Mouse (Mus musculus) megakaryocyte, embryonic 14.5 days (primary cell): ENCODE results near the gene Atg16l2. TPM values are rescaled to one million over a fixed set of nuclear protein-coding genes. Genes with fewer than 3 reads are reported as not detected.

ENCODE experiments used
- H3K27me3 ChIP-seq: replicated peaks from 2 replicates; pipeline ENCODE3; 2012; ENCODE audit warnings: inconsistent platforms
- H3K36me3 ChIP-seq: replicated peaks from 2 replicates; pipeline ENCODE3; 2012; ENCODE audit warnings: low read length, inconsistent platforms, mixed read lengths
- H3K4me1 ChIP-seq: 2 replicates; pipeline ENCODE4 v1.6.1; 2012; ENCODE audit warnings: inconsistent platforms
- H3K4me3 ChIP-seq: replicated peaks from 2 replicates; pipeline ENCODE3; 2012; ENCODE audit warnings: moderate library complexity, mild to moderate bottlenecking, inconsistent platforms
- H3K9me3 ChIP-seq: 2 replicates; pipeline ENCODE4 v1.6.1; 2012; ENCODE audit warnings: inconsistent platforms
- FLI1 ChIP-seq: IDR thresholded peaks from 2 replicates; pipeline ENCODE4 v1.6.1; 2012; ENCODE audit warnings: low read length, inconsistent platforms, mixed read lengths
- GATA1 ChIP-seq: IDR thresholded peaks from 3 replicates; pipeline ENCODE4 v1.6.1; 2012; ENCODE audit warnings: mixed read lengths, low read length, inconsistent platforms, borderline replicate concordance
- polyA plus RNA-seq: library from polyadenylated mRNA; stranded (reverse); fragments of >175 nt; gene quantifications from 2 replicates; pipeline ENCODE4 v1.2.3, GENCODE M21; 2012; ENCODE audit warnings: low replicate concordance; ENCODE audit not compliant: insufficient read depth

Atg16l2 gene
- polyA plus RNA-seq, 1 experiment: 7.8 TPM

GRCm38 (mm10) chr7:101311061-101311460, 9.0 kb upstream of the Atg16l2 start:
- no peaks in the 10 kb centered on the region for H3K9me3 ChIP-seq
- no peaks in the 10 kb centered on the region for H3K36me3 ChIP-seq
- TF ChIP-seq FLI1 (no peak), GATA1 (no peak)
- H3K4me1 ChIP-seq: peaks cover 73% of the 10 kb centered on the region
- H3K27me3 ChIP-seq: no peaks in the 10 kb centered on the region
- peak overlapping the region; percentile 94 for H3K4me3 ChIP-seq

GRCm38 (mm10) chr7:101310327-101311028, 8.4 kb upstream of the Atg16l2 start:
- no peaks in the 10 kb centered on the region for H3K27me3 ChIP-seq
- peaks cover 67% of the 10 kb centered on the region for H3K4me1 ChIP-seq
- peak overlapping the region; percentile 94 for H3K4me3 ChIP-seq
- no peak for TF ChIP-seq GATA1
- no peak for TF ChIP-seq FLI1
- no peaks in the 10 kb centered on the region for H3K36me3 ChIP-seq
- no peaks in the 10 kb centered on the region for H3K9me3 ChIP-seq

DNA sequence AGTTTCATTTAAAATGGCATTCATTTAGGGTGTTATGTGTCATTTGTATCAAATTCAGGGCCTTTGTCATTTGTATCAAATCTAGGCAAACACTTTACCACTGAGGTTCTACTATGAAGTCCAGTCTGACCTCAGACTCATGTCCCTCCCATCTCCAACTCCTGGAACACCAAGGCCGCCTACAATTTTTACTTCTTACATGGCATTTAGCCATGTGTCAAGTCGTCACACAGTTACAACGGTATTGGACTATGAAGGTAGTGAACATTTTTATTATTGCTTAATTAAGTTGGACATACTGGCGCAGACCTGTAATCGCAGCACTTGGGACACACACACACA, 7.9 kb upstream of the Atg16l2 start:
- no peaks in the 10 kb centered on the region for H3K36me3 ChIP-seq
- no peaks in the 10 kb centered on the region for H3K27me3 ChIP-seq
- H3K4me1 ChIP-seq: peaks cover 62% of the 10 kb centered on the region
- no peaks in the 10 kb centered on the region for H3K9me3 ChIP-seq
- peak overlapping the region; percentile 94 for H3K4me3 ChIP-seq
- TF ChIP-seq GATA1 (no peak), FLI1 (no peak)

DNA sequence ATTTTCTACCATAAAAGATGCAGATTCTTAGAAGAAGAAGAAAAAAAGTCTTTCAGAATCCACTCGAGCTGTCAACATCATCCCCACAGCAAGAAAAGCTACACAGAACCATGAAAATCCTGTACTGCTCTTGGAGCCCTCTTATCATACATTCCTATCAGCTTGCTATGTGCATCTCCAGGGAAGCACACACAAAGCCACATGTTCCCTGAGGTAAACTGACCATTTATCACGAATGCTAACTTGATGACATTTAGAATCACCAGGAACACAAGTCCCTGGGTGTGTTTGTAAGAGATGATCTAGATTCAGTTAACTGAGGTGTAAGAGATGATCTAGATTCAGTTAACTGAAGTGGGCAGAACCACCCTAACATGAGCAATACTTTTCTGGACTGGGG, 4.8 kb upstream of the Atg16l2 start:
- no peaks in the 10 kb centered on the region for H3K27me3 ChIP-seq
- TF ChIP-seq FLI1: no peak
- H3K4me3 ChIP-seq: no peak overlapping the region
- no peaks in the 10 kb centered on the region for H3K36me3 ChIP-seq
- no peaks in the 10 kb centered on the region for H3K9me3 ChIP-seq
- peaks cover 56% of the 10 kb centered on the region for H3K4me1 ChIP-seq

- H3K4me3 ChIP-seq: peak overlapping the region; percentile 95
- TF ChIP-seq GATA1 (no peak), FLI1 (no peak)
- peaks cover 13% of the 10 kb centered on the region for H3K36me3 ChIP-seq
- peaks cover 53% of the 10 kb centered on the region for H3K4me1 ChIP-seq
- H3K27me3 ChIP-seq: peaks cover 5% of the 10 kb centered on the region
- H3K9me3 ChIP-seq: no peaks in the 10 kb centered on the region
Measured at GRCm38 (mm10) chr7:101302691-101303090, 640 bp upstream of the Atg16l2 start.

DNA sequence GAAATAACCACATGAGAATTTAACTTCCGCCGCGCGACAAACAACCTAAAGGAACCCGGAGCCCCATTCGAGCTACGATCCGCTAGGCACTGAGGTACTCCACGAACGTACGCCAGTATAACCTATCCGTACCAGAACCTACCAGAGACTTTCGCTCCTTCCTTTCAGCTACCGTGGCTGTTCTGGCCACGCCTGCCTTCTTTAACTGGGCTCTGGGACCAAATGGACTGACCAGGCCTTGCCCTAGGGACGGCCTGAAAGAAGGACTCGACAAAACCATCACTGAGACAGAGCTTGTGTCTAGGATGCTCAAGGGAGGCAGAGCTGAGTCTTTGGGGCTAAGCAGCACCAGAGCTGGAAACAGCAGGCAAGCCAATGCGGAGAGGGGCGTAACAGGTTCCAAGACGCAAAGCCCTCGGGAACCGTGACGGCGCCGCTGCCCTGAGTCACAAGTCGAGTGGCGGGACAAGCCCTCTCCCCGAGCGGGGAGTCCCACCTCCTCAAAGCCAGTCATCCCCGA, 630 bp downstream of the Atg16l2 start:
- TF ChIP-seq FLI1 (no peak), GATA1 (no peak)
- Histone ChIP-seq H3K36me3 (peaks cover 24% of the 10 kb centered on the region), H3K4me3 (peak overlapping the region; percentile 95), H3K27me3 (peaks cover 5% of the 10 kb centered on the region), H3K4me1 (peaks cover 46% of the 10 kb centered on the region), H3K9me3 (no peaks in the 10 kb centered on the region)

GRCm38 (mm10) chr7:101298375-101298774, 3.7 kb downstream of the Atg16l2 start:
- Histone ChIP-seq H3K9me3 (no peaks in the 10 kb centered on the region), H3K27me3 (peaks cover 5% of the 10 kb centered on the region), H3K4me1 (peaks cover 45% of the 10 kb centered on the region), H3K4me3 (no peak overlapping the region), H3K36me3 (peaks cover 49% of the 10 kb centered on the region)
- TF ChIP-seq GATA1: no peak
- no peak for TF ChIP-seq FLI1

DNA sequence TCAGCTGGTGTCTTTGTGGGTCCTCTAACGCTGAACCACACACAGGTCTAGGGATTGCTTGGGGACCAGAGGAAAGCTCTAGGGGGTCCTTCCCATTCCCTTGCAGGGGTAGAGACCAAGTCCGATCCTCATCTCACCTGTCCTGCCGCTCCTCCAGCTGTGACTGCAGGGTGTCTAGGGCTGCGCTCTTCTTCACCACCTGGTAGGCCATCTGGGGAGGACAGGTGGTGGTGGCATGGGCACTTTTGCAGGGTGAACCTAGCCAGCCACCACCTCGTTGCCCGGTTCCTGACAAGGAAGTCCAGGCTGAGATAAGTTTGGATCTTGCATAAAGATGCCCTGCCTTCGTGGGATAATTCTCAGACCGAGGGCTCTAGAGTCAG, 5.0 kb downstream of the Atg16l2 start:
- peaks cover 59% of the 10 kb centered on the region for H3K36me3 ChIP-seq
- H3K9me3 ChIP-seq: no peaks in the 10 kb centered on the region
- no peak overlapping the region for H3K4me3 ChIP-seq
- no peak for TF ChIP-seq FLI1
- peaks cover 34% of the 10 kb centered on the region for H3K4me1 ChIP-seq
- H3K27me3 ChIP-seq: peaks cover 5% of the 10 kb centered on the region

DNA sequence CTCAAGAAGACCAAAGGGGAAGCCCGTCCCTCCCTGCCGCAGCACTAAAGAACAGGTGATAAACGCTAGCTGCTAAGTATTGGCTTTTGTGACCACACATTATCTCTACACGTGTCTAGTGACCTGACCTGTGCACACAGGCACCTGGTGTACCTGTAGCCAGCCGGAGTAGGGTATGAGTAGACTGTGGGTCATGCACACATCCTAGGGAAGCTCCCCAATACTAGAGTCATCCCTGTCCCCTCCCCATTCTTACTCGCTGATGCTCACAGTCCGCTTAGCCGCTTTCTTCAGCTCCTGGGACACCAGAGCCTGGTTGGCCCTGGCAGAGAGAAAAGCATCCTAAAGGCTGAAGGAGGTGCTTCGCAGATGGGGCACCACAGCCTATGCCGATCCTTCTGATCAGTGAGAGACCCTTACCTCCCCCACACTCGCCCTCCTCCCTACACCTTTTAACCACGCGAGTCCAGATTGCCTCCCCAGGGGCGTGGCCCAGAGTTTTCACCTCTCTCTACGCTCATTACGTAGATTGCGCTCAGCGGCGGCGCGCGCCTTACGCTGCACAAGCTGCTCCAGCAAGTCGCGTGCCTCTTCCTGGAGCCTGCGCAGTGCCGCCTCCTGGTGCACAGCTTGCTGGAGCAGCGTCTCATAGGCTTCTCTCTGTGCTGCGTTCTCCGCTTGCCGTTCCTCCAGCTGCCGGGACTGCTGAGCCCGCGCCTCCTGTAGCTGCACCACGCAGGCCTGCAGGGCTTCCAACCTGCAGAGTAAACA, 5.6 kb downstream of the Atg16l2 start:
- no peak overlapping the region for H3K4me3 ChIP-seq

GRCm38 (mm10) chr7:101295438-101295837, 6.6 kb downstream of the Atg16l2 start:
- H3K36me3 ChIP-seq: peaks cover 75% of the 10 kb centered on the region
- TF ChIP-seq GATA1: no peak
- no peaks in the 10 kb centered on the region for H3K9me3 ChIP-seq
- H3K27me3 ChIP-seq: peaks cover 5% of the 10 kb centered on the region
- H3K4me1 ChIP-seq: peaks cover 23% of the 10 kb centered on the region
- no peak overlapping the region for H3K4me3 ChIP-seq

More for the DNA sequence above, 5.6 kb downstream of the Atg16l2 start:
- Histone ChIP-seq H3K27me3 (peaks cover 5% of the 10 kb centered on the region), H3K4me1 (peaks cover 29% of the 10 kb centered on the region), H3K9me3 (no peaks in the 10 kb centered on the region), H3K36me3 (peaks cover 65% of the 10 kb centered on the region)
- TF ChIP-seq GATA1 (no peak), FLI1 (no peak)
